Mouse (Mus musculus): Measurements from ENCODE around the gene Tmem214.
A peak's percentile ranks its signal among the peaks of the same experiment; 100 is the strongest.

Tmem214 gene

GRCm38 (mm10) chr5:30914849-30915248, 47.0 kb downstream of the Tmem214 start:
- DNase-seq (ENCODE audit: low read depth, low spot score) = no peak

- DNase-seq (ENCODE audit: low read depth, low spot score) = no peak
These were observed 47.6 kb downstream of the Tmem214 start for GRCm38 (mm10) chr5:30915456-30915855.

- DNase-seq (ENCODE audit: low read depth, low spot score) = peak; percentile 84
These were observed 48.2 kb downstream of the Tmem214 start for GRCm38 (mm10) chr5:30915974-30916433.

GRCm38 (mm10) chr5:30916841-30917240, 49.0 kb downstream of the Tmem214 start:
- DNase-seq (ENCODE audit: low read depth, low spot score) = no peak

- DNase-seq (ENCODE audit: low read depth, low spot score) = no peak
These were observed 49.5 kb downstream of the Tmem214 start for GRCm38 (mm10) chr5:30917348-30917747.

GRCm38 (mm10) chr5:30917891-30918670, 50.3 kb downstream of the Tmem214 start:
- DNase-seq (ENCODE audit: low read depth, low spot score) = no peak

- no peak for DNase-seq (ENCODE audit: low read depth, low spot score)
These were observed 50.9 kb downstream of the Tmem214 start for GRCm38 (mm10) chr5:30918691-30919090.

GRCm38 (mm10) chr5:30919831-30920614, 52.2 kb downstream of the Tmem214 start:
- no peak for DNase-seq (ENCODE audit: low read depth, low spot score)

- no peak for DNase-seq (ENCODE audit: low read depth, low spot score)
These were observed 52.8 kb downstream of the Tmem214 start for GRCm38 (mm10) chr5:30920621-30921020.

- DNase-seq (ENCODE audit: low read depth, low spot score) = peak; percentile 70
These were observed 53.6 kb downstream of the Tmem214 start, which contains the start of gene Khk for GRCm38 (mm10) chr5:30921256-30922033. Gene Khk (plus strand): TSS chr5:30921431.

GRCm38 (mm10) chr5:30922581-30923041, 54.8 kb downstream of the Tmem214 start:
- DNase-seq (ENCODE audit: low read depth, low spot score) = no peak

- no peak for DNase-seq (ENCODE audit: low read depth, low spot score)
These were observed 55.3 kb downstream of the Tmem214 start for GRCm38 (mm10) chr5:30923119-30923518.

GRCm38 (mm10) chr5:30924614-30925013, 56.8 kb downstream of the Tmem214 start:
- DNase-seq (ENCODE audit: low read depth, low spot score) = no peak

- no peak for DNase-seq (ENCODE audit: low read depth, low spot score)
These were observed 57.4 kb downstream of the Tmem214 start for GRCm38 (mm10) chr5:30925217-30925616.

- no peak for DNase-seq (ENCODE audit: low read depth, low spot score)
These were observed 58.3 kb downstream of the Tmem214 start for GRCm38 (mm10) chr5:30926073-30926472.

GRCm38 (mm10) chr5:30927945-30928529, 60.2 kb downstream of the Tmem214 start:
- DNase-seq (ENCODE audit: low read depth, low spot score) = no peak
